Mouse (Mus musculus) testis, adult 2 months (tissue): ENCODE measurements at regions not wholly inside any gene's neighbourhood (a gene's known extent, or its start where the extent isn't known, plus 50 kb on each side); places are given as distances from the start of the nearest gene placed in this dataset.

Source experiments
- CTCF ChIP-seq: fragments of 200-500 bp; IDR thresholded peaks from 2 replicates; pipeline ENCODE4 v1.5.1; 2012; ENCODE audit warnings: low read depth, mild to moderate bottlenecking, inconsistent platforms, low read length, moderate library complexity; ENCODE audit not compliant: control insufficient read depth, insufficient read depth, insufficient replicate concordance
- POLR2A ChIP-seq: fragments of 200-500 bp; IDR thresholded peaks from 2 replicates; pipeline ENCODE4 v1.6.1; 2012; ENCODE audit warnings: low read depth, mild to moderate bottlenecking, inconsistent platforms, low read length, moderate library complexity; ENCODE audit not compliant: control insufficient read depth

DNA sequence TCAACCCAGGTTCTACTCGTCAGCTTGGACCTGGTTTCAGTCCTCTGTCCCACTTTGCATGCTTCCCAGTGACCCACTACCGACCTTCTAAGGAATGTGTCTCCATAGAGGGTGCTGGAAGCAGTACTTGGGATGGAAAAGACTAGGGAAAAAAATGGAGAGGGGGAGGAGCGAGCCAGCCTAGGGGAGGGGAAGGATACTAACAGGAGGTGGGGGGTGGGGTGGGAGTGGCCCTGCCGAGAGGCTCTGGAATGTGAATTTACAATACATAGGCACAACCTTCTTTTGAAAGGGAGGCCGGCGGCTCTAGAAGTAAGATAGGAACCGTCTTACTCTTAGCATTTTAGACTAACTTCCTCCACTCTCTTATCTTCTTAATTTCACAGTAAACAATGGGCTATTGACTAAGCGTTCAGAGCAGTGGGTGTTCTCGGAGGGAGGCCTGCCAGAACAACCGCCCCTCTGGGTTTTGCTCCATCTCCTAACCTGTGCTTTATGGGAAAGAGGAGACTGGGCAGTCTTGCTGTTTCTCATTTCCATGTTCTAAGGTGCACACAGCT lies 145.1 kb downstream of the Foxo1 start:
- TF ChIP-seq POLR2A (no peak), CTCF (no peak)
